Mouse (Mus musculus) embryonic fibroblast, embryonic 13.5 days (primary cell): ENCODE measurements around the gene Sdccag8. TPM values are rescaled to one million over a fixed set of nuclear protein-coding genes. Genes with fewer than 3 reads are reported as not detected.

ENCODE experiments used
- H3K27ac ChIP-seq: 2 replicates; pipeline ENCODE4 v1.5.1; 2012; ENCODE audit warnings: low read length, control low read depth, inconsistent platforms; ENCODE audit not compliant: insufficient read depth
- H3K4me1 ChIP-seq: 2 replicates; pipeline ENCODE4 v1.6.1; 2011; ENCODE audit warnings: low read length; ENCODE audit not compliant: control insufficient read depth, insufficient read depth
- H3K4me3 ChIP-seq: 2 replicates; pipeline ENCODE4 v1.5.1; 2011; ENCODE audit warnings: mild to moderate bottlenecking, control low read depth, low read length; ENCODE audit not compliant: insufficient read depth
- CTCF ChIP-seq: IDR thresholded peaks from 2 replicates; pipeline ENCODE4 v1.5.1; 2011; ENCODE audit warnings: mild to moderate bottlenecking, control low read depth, low read length, moderate library complexity, borderline replicate concordance; ENCODE audit not compliant: insufficient read depth
- POLR2A ChIP-seq: IDR thresholded peaks from 2 replicates; pipeline ENCODE4 v1.6.1; 2011; ENCODE audit warnings: low read depth, mild to moderate bottlenecking, control low read depth, low read length, moderate library complexity
- polyA plus RNA-seq: library from polyadenylated mRNA; stranded (reverse); fragments of >200 nt; gene quantifications from 2 replicates; pipeline ENCODE4 v1.2.4, GENCODE M21; 2011; ENCODE audit warnings: low read depth; ENCODE audit not compliant: missing spikeins, insufficient read length

Gene Sdccag8
- polyA plus RNA-seq, 1 experiment = 14.3 TPM

- TF ChIP-seq POLR2A (no peak), CTCF (no peak)
- H3K4me1 ChIP-seq = peaks cover 23% of the 10 kb centered on the region
- H3K4me3 ChIP-seq = no peak overlapping the region
- H3K27ac ChIP-seq = peak overlapping the region; percentile 96
These were observed 200.5 kb downstream of the Sdccag8 start for GRCm38 (mm10) chr1:177014921-177015439.

GRCm38 (mm10) chr1:177015917-177016316, 201.5 kb downstream of the Sdccag8 start:
- Histone ChIP-seq H3K4me3 (no peak overlapping the region), H3K4me1 (peaks cover 23% of the 10 kb centered on the region), H3K27ac (no peak overlapping the region)
- TF ChIP-seq CTCF (no peak), POLR2A (no peak)

DNA sequence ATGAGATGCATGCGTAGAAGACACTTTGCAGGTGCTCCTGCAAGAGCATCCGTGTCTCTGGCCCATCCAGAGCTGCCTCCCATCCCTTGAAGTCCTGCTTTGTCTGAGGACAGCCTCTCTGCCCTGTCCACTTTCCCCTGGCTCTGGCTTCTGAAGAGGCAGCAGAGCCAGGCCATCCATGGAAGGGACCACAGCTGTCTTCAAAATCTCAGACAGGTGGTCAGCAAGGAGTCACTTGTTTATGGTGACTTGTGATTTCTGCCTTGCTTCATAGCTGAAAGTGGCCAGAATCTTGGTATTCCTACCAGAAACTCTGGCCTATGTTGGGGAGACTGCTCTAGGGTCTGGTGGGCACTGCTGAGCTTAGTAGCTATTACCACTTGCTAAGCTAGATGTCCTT, 202.3 kb downstream of the Sdccag8 start:
- peaks cover 23% of the 10 kb centered on the region for H3K4me1 ChIP-seq
- TF ChIP-seq CTCF (no peak), POLR2A (no peak)
- H3K4me3 ChIP-seq = no peak overlapping the region
- H3K27ac ChIP-seq = no peak overlapping the region

GRCm38 (mm10) chr1:177018750-177019149, 204.3 kb downstream of the Sdccag8 start:
- Histone ChIP-seq H3K4me1 (peaks cover 15% of the 10 kb centered on the region), H3K27ac (no peak overlapping the region), H3K4me3 (no peak overlapping the region)
- TF ChIP-seq POLR2A (no peak), CTCF (no peak)

DNA sequence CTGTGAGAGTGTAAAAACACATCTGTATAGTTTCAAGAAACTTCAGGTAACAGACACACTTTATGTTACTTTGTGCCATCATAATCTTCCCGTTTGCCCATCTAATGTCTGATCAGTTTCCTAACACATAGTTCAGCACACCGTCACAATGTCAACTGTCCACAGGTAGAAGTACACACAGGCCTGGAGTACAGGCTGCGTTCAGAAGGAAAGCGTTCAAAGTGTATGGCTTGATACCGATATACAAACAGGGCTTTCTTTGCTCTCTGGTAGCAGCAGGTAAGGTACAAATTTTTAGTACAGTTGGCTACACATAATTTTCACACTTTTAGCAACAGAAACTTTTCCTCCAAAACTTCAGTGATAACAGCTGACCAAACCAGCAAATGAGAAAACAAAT, 205.2 kb downstream of the Sdccag8 start:
- TF ChIP-seq POLR2A (no peak), CTCF (no peak)
- H3K27ac ChIP-seq = no peak overlapping the region
- no peak overlapping the region for H3K4me3 ChIP-seq
- H3K4me1 ChIP-seq = peaks cover 8% of the 10 kb centered on the region

GRCm38 (mm10) chr1:177022751-177023150, 208.3 kb downstream of the Sdccag8 start:
- no peak overlapping the region for H3K4me3 ChIP-seq
- no peaks in the 10 kb centered on the region for H3K4me1 ChIP-seq
- no peak for TF ChIP-seq POLR2A
- no peak for TF ChIP-seq CTCF
- no peak overlapping the region for H3K27ac ChIP-seq

DNA sequence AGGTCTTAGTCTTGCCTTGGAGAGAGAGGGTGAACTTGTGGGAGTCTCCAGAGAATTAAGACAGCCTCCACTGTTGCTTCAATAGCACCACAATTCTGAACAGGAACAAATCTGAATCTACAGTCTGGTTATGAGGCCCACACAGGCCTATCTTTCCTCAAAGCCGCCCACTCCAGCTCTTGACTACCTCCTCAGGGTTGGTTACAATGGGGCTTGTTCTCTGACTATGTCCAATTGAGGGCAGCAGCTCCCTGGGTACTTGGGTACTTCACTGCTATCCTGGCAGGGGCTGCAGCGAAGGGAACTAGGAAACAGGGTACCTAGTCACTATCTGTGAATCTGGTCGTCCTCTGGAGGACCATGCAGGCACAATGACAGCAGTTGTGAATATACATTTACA, 213.2 kb downstream of the Sdccag8 start:
- TF ChIP-seq CTCF (no peak), POLR2A (no peak)
- no peak overlapping the region for H3K4me3 ChIP-seq
- peaks cover 2% of the 10 kb centered on the region; the same call in 1 of the 2 replicates for H3K4me1 ChIP-seq
- H3K27ac ChIP-seq = no peak overlapping the region

DNA sequence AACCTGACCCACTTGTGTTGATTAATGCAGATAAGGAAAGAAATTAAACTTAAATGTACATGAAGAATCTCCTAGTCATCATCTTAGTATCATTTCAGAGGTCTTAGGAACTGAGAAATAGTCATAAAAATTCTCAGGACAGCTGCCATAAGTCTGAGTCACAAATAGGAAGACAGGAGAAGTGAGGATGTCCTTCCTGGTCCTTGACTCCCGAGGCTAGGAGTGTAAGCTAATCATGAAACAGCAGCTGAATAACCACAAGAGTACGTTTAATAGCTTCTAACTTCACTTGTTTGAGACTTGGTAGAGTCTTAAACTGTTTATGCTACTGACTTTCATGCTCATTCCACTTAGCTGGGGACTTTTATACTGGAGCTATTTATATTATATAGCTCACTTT, 214.6 kb downstream of the Sdccag8 start:
- H3K4me1 ChIP-seq = peaks cover 2% of the 10 kb centered on the region; the same call in 1 of the 2 replicates
- H3K4me3 ChIP-seq = no peak overlapping the region
- TF ChIP-seq POLR2A (no peak), CTCF (no peak)
- no peak overlapping the region for H3K27ac ChIP-seq

DNA sequence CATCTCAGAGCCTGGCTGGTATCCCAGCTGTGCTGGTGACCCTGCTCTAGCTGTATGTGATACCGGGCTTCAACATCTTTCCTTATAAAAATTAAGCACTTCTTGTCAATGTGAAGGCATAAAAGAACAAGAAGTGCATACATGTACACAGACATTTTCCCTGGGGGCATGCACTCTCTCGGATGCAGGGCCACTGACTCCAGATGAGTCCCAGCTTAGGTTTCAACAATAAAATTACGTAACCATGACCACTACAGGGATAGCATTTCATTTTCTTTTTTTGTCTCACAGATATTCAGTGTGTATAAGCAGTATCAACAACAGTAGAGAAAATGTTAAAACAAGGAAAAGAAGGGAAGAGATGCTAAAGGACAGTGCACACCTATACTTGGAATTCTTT, 216.2 kb downstream of the Sdccag8 start:
- Histone ChIP-seq H3K4me1 (peaks cover 2% of the 10 kb centered on the region; the same call in 1 of the 2 replicates), H3K4me3 (no peak overlapping the region), H3K27ac (no peak overlapping the region)
- no peak for TF ChIP-seq POLR2A
- TF ChIP-seq CTCF = no peak

GRCm38 (mm10) chr1:177031196-177031595, 216.7 kb downstream of the Sdccag8 start:
- no peak overlapping the region for H3K4me3 ChIP-seq

GRCm38 (mm10) chr1:177032233-177032632, 217.8 kb downstream of the Sdccag8 start:
- Histone ChIP-seq H3K27ac (no peak overlapping the region), H3K4me3 (no peak overlapping the region), H3K4me1 (peaks cover 2% of the 10 kb centered on the region; the same call in 1 of the 2 replicates)
- TF ChIP-seq POLR2A (no peak), CTCF (no peak)

More at GRCm38 (mm10) chr1:177031196-177031595, 216.7 kb downstream of the Sdccag8 start:
- Histone ChIP-seq H3K4me1 (peaks cover 2% of the 10 kb centered on the region; the same call in 1 of the 2 replicates), H3K27ac (no peak overlapping the region)
- TF ChIP-seq POLR2A (no peak), CTCF (no peak)
